Mouse (Mus musculus) layer of hippocampus, adult 18-20 months (tissue): ENCODE data around the gene Zc3h12b. TPM values are rescaled to one million over a fixed set of nuclear protein-coding genes. Genes with fewer than 3 reads are reported as not detected.

Source experiments
- total RNA-seq, 2 experiments: library from RNA; stranded (reverse); gene quantifications; 2 replicates each; pipeline ENCODE4 v1.2.3; 2021

The Zc3h12b gene
- total RNA-seq, 2 experiments from 2014 or later, result 40.5 to 44.8 TPM

Other genes with a start within 250 kb of the Zc3h12b start
- gene Asb12, start 153.7 kb upstream of the Zc3h12b start, total RNA-seq, result not detected
- gene Pfn5, start 153.6 kb upstream of the Zc3h12b start, total RNA-seq, result not detected
- gene Zc4h2, start 53.2 kb upstream of the Zc3h12b start, total RNA-seq, result 10 to 100 TPM; 16.5 to 22.3 TPM
- 10 to 100 TPM; 49.4 to 52.8 TPM for gene Las1l, start 245.3 kb downstream of the Zc3h12b start, total RNA-seq